Mouse (Mus musculus) retina, postnatal 1 day (tissue): ENCODE data around the gene Ap1b1.

ENCODE experiments used
- DNase-seq: peaks from one replicate; pipeline ENCODE4 v3.0.0-alpha.2; 2012

Gene Ap1b1

DNA sequence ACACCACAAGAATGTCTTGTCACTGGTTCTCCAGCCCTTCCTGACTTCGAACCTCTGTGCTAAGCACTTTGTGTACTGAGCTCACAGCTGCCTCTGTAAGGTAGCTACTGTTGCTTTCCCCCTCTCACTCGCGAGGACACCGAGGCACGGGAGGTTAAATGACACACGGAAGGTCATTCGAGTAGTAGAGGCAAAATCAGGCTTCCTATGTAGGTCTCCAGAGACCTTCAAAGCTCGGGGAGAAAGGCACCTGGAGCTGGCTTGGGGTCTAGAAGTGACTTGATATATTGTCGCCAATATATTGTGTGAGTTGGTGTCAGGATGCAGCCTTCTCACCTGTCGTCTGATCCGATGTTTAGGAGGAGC, 846 bp downstream of the Ap1b1 start:
- no peak for DNase-seq

DNA sequence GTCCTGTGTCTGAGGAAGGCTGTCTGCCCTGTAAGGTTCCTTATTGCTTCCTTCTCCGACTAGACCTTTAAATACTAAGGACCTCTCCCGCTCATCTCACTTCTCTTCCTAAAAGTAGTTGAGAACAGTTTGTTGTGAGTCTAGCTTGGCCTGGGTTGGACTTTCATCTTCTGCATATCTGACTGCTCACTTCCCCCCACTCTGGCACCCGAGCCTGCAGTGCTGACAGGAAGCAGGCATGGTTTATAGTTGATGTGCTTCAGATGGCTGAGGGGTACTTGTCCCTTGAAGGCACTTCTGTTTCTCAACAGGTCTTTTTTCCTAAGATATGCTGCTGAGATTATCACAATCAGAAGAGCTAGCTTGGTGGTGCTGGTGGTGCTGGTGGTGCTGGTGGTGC, 2.6 kb downstream of the Ap1b1 start:
- no peak for DNase-seq

DNA sequence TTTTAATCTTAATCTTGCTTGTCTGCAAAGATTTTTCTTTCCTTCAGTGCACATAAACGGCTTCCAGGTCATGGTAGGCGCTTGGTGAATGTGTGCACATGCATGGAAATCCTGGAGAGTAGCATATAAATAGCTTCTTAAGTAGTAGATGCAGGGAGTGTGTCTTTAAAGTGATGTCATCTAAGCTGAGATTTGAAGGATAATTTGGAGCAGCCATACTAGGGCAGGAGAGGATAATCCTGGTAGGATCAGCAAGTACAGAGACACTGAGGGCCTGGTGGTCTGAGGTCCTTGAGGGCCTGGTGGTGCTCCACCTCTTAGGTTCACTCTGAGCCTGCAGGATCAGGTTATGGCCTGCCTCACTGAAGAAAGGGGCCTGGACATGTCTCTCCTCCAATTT, 5.8 kb downstream of the Ap1b1 start:
- DNase-seq: peak; percentile 76

DNA sequence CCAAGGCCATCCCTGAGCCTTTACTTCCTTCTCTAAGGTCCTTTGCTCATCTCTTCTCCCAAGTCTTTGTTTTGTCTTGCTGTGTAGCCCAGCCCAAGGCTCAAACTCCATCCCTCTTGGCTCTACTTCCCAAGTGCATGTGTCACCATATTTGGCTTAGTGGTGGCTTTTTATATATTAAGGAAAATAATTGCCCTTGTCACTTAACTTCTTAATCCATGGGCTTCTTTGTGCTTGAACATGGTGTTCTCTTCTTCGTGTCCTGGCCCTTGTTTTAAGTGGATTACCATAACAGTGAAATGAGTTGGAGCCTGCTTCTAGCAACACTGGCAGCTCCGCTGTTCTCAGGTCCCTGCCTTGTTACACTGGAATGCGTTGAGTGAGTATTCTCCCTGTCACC, 9.1 kb downstream of the Ap1b1 start:
- no peak for DNase-seq

DNA sequence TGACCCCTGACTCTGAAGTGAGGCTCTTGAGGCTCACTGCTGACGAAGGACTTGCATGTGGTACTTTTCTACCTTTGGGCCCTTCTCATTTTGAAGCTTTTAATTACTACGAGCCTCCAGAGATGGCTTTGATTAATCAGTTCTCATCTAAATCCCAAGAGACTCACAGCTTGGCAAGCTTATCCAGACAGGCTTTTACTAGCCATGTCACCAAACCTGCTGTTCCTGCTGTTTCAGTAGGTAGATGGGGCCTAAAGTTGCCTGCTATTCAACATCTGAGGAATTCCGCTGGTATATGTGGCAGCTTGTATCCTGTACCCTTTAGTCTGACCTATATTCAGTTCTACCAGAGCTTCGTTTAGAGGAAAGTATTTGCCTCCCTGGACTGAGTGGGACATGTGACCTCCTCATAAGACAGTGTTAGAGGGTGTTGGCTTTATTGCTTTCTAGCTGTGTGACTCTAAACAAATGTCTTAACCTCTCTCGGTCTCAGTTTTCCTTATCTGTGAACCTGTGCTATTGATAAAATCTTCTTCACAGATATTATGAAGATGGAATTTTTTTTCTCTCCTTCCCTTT, 10.1 kb downstream of the Ap1b1 start:
- DNase-seq: no peak

DNA sequence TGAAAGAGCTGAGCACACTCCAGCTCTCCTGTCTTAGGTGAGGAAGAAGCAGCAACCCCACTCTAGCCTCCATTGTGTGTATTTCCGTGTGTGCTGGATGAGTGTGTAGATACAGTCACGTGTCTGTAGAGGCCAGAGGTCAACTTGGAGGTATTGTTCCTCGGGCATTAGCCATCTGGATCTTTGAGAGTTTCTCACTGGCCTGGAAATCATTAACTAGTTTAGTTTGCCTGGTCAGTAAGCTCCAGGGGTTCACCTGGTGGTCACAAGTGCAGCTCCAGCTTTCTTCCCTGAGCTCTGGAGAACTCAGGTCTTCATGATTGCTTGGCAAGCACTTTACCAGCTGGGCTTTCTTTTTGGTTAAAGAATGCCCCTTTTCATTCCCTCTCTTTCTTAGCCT, 11.7 kb downstream of the Ap1b1 start:
- peak; percentile 41 for DNase-seq

DNA sequence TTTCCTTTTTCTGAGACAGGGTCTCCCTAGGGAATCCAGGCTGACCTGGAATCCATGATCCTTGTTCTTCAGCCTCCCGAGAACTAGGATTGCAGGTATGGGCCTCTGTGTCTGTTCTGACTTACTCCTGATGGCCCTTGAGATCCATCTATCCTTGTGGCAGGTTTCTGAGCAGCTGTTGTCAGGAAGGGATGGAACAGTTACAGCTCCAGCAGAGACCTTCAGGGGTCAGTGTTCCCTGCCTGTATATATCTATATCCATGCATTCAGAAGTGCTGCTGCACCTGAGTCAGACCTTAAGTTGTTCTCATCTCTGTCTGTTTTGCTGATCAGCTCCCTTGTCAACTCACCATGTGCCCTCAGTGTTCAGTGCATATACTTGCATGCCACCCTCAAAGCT, 12.1 kb downstream of the Ap1b1 start:
- DNase-seq: no peak

DNA sequence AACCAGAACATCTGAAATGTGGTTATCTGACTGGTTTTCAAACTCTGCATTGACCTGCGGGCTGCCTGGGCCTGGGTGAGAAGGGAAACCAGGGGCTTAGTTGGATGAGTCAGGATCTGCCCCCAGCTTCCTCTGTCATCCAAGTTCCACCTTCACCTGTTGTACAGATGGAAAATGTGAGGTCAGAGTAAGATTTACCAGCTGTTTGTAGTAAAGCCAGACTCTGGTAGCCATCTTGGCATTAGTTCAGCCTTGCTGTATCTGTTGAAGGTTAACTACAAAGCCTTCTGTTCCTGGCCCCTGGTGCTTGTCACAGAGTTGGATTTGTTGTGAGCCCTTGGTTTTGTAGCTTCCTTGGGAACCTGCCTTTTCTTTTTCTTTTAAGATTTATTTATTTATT, 13.6 kb downstream of the Ap1b1 start:
- no peak for DNase-seq

DNA sequence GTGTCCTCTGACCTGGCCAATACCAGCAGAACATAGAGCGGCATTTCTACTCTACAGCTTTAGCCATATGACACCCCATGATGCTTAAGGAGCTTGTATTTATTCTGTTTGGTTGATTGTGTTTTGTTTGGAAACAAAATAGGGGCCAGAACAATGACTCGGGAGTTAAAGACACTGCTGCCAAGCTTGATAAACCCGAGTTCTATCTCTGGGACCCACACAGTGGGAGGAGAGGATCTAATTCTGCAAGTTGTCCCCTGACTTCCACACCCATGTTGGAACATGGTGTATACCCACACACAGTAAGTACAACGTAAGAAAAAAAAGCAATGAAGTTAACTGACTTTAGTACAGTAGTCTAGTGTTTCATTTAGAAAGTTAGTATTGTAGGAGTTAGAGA, 16.2 kb downstream of the Ap1b1 start:
- DNase-seq: no peak

DNA sequence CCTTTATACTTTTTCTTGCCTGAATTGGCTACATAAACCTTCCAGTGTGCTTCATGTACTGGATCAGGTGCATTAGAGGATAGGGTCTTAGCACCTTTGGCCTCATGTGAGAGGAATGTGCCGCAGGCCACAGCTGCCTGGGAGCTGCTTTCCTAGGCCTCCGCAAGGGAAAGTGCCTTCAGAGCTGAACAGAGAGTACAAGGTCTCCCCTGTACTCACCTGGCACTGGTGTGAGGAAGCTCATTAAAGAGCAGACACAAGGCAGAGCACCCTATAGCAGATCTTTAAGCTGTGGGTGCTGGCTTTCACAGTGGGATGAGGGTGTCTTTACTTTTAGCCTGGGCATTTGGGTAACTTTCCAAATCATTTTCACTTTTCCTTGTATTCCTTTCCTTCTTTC, 18.9 kb downstream of the Ap1b1 start:
- no peak for DNase-seq

DNA sequence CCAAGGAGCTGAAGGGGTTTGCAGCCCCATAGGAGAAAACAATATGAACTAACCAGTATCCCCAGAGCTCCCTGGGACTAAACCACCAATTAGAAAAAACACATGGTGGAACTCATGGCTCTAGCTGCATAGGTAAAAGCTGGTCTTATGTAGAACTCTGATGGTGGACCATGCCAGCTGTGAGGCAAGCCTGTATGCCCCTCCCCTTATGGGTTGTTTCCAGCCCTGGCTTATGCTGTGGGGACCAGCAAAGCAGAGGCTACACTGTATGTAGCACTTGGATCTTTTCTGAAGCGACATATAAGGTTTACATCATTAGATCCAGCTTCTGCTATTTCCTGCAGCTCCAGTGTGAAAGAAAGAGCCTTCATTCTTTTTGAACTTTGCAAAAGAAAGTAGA, 20.6 kb downstream of the Ap1b1 start:
- DNase-seq: no peak

DNA sequence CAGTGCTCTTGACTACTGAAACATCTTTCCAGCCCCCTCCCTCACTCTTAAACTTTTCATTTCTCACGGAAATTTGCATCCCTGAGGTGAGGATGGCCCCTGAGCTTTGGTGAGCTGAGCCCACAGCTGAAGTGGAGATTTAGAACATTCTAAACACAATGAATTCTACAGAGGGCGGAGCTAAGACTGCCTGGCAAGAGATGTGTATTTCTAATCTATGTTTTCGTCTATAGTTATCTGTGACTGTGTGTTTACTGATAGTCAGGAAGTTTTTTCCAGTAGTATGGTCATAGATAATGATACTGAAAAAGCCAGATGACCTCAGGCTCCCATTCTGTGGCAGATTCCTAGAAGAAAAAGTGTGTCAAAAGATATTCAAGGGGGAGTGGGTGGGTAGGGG, 22.2 kb downstream of the Ap1b1 start:
- no peak for DNase-seq

DNA sequence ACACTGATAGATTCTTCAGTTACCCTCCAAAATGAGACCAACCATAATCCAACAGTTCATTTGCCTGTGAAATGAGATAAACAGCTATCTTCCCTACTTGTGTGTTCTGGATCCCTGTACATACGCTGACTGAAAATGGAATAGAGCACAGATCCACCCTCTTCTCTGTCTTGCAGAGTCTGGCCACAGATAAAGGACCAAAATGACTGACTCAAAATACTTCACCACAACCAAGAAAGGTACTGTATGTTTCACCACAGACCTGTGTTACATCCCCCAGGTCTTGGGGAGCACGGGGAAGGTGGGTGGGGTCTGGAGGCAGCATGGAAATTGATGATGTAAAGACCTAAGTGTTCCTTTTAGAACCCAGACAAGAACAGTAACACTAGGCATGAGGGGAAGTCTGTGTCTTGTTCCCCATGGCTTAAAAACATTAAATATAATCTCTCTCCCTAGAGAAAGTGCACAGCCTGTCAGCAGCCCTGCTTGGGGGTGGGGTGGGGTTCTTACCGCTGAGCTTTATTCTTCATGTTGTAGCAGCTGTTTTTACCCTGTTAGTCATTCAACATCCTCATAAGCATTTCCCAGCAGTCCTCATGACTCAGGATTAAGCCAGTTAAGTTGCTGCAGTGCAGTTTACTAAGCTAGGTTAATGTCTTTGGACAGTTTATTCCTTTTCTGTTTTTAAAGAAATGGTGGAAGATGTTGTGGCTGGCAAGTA, 22.9 kb downstream of the Ap1b1 start:
- peak; percentile 23 for DNase-seq

DNA sequence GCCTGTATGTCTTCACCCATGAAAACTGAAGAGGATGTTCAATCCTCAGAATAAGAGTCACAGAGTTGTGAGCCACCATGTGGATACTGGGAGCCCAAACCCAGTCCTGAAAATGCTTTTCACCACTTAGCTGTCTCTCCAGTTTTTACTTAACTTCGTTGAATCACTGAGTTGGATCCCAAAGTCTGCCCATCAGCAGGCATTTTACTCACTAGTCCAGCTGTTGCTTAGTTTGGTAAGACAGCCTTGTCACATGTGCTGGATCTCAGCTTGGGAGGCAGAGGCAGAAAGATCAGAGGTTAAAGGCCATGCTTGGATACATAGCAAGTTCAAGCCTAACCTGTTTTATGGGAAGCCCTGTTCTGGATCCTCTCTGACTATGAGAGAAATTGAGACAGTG, 23.6 kb downstream of the Ap1b1 start:
- DNase-seq: no peak

DNA sequence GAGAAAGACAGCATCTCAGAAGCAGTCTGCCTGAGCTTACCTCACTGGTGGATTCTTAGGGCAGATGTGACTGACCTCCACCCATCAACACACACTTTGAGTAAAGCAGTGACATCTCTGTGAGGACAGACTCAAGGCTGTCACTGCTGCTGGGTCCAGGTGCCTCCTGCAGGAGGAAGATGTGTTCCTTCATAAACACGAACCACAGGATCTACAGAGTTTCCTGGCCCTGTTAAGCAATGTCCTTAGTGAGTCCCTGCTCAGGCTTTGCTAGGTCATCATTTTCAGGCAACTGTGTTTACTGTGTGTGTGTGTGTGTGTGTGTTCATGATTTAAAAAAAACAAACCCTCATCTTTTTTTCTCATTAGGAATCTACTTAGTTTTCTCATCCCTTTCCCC, 24.9 kb downstream of the Ap1b1 start:
- no peak for DNase-seq

DNA sequence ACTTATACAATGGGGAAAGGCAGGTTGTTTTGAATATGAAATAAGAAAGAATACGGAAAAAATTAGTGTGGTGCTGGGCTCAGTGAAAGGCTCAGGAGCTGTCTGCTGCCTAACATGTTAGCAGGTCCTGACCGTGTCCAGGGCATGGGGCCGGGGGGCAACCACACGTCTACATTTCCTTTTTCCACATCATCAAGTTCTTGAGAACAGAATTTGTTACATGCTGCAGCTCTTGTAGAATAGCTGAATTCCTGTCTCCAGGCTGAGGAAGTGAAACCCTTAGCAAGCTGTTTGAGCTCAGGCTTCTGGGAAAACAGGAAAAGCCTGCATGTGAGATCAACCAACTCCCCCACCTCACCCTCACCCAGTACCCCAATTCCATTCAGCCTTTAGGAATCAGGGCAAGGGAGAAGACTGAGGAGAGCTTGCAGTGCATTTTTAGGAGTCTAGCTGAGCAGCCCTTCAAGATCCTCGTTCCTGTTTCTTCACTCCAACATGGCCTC, 25.6 kb downstream of the Ap1b1 start:
- DNase-seq: no peak

DNA sequence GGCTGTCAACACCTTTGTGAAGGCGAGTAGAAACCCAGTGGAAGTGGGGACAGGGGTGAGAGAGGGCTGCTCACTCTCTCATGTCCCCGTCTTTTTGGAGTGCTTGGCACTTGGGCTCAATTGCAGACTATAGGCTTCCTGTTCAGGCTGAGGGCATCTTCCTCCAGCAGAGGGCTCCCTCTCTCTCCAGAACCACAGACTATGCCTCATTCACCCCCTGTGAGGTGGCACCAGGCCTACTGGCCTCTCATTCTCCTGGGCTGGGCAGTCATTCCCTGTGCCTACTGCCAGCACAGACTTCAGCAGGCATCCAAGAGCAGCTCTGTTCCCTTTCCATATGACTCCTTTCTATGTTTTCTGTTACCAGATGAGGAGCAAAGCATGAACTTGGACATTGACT, 29.1 kb downstream of the Ap1b1 start:
- peak; percentile 41 for DNase-seq

DNA sequence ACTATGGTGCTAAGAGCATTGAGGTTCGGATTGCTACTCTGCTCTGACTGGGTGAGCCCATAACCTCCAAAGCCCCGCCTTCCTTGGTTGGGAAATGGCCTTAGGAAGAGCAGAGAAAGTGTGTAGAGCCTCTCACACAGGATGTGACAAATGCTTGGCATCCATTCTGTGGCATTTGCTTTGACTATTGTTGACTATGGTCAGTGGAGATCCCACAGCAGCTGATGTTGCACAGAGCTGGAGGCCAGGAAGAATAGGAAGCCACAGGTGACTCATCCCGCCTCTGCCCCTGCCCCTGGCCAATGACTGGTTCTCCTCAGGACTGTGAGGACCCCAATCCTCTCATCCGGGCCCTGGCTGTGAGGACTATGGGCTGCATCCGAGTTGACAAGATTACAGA, 29.7 kb downstream of the Ap1b1 start:
- no peak for DNase-seq

DNA sequence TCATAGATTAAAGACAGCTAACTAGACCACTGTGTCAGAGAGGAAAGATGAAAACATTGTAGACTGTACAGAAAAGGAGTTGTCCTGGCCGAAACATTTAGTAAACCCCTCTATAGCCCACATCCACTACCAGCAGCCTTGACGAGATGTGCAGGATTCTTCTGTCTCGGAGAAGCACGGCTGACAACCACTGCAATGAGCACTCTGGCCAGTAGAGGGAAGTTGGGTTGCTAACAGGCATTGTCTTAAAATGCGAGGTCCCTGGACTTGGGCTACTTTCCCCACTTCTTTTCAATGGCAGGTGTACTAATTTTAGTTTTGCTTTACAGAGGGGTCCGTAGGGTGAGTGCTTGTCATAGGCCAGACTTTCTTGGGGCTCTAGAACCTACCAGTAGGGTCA, 30.9 kb downstream of the Ap1b1 start:
- DNase-seq: no peak

DNA sequence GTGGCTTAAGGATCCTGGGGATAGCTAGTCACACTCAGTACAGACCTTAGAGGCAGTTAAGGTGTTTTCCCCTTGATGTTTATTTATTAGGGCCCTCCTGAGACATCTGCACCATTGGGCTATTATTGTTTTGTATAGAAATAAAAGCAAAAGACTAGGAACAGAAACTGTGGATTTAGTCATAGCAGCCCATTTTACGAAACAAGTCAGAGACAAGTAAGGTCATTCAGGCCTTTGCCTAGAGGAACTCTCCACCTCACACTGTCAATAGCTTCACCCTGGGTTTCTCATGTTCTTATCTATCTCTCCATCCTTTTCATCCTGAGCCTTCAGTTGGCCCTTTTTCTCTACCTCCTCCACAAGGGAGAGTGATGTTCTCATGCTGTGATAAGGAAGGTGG, 38.5 kb downstream of the Ap1b1 start:
- no peak for DNase-seq

DNA sequence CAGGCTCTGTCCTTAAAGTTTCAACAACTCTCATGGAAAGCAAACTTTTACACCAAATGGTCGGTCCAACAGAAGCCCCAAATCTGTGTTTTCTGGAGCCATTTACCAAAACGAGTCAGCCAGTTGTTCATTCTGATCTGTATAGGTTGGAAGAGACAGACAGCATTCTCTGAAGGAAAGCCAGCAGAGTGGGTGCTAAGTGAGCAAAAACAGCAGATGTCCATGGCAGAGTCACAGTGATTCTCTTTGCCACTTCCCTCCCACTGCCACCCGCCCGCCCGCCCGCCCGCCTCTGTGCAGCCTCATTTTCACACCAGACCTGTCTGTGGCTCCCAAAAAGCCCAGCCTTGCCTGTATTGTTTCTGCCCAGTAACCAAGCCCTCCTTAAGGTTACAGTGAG, 41.6 kb downstream of the Ap1b1 start:
- no peak for DNase-seq

DNA sequence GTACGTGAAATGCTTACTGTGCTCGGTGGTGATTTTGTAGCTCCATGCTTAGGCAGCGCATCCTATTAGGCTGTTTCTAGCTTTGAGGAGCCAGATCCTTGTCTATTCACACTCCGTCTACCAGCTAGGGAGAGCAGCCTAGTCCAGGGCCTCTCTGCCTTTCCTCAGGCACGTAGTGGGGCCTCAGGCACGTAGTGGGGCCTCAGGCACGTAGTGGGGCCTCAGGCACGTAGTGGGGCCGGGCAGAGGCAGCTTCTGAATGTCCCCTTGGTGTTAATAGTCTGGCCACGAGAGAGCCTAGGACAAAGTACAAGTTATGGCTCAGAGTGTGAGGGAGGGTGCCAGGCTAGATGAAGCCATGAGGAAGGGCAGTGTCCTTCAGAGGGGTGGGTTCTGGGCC, 46.1 kb downstream of the Ap1b1 start:
- no peak for DNase-seq

DNA sequence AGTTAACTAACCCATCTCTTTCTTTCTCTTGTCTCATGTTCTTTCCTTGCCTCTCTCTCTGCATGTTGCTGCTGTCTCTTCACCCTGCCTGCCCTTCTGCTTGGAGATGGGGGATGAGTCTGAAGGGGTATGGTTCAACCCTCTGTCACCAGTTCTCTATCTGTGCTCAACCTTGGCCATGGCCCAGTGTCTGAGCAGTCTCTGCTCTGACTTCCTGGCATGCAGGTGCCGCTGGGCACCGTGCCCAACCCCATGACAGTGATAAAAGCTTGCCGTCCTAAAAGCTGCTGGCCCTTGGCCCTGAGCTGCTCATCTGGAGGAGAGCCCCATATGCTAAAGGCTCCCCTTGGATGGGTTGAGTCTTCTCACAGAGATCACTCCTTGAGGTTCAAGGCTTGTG, 46.5 kb downstream of the Ap1b1 start:
- DNase-seq: no peak

DNA sequence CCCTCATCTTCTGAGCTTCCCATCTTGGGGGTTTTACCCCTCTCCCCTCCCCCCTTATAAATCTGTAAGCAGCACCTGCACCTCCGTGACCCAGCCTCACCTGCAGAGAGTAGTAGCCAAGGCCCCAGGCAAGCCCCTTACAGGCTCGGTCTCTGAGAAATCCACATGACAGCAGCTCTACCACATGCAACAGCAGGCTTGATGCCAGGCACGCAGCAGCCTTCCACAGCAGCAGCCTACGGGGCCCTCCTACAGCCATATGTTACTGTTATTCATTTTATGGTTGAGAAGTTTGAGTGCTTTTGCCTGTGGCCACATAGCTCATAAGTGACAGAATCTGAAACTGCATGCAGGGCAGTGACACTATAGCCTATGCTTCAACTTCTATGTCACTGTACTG, 48.8 kb downstream of the Ap1b1 start:
- DNase-seq: no peak

DNA sequence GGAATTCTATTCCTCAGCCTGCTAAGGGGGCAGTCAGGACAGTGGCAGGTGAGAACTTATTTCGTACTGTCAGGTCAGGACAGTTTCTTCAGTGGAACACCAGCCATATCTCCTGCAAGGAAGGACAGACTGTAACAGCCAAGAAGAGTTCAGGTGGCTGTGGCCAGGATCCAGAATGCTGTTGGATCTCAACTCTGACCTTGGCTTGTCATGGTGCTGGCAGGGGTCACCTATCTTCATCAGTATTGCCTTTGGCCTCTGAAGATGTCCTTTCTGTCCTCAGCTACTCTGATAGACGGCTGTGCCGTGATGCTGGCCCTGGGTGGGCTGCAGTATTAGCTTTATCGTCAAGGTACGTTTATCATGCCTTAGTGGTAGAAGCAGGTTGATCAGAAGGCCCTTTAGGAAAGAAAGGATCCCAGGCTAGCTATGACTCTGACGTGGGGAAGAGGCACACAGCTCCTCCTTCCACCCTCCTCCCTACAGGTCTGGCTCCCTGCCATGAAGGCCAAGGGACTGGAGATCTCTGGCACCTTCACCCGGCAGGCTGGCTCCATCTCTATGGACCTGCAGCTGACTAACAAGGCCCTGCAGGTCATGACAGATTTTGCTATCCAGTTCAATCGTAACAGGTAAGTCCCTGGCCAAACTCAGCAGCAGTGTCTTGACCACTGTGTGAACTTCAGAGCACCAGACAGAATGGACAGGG, 50.7 kb downstream of the Ap1b1 start:
- DNase-seq: no peak
